Mouse (Mus musculus) kidney, adult 18-20 months (tissue): ENCODE data around the gene Btg2.

Experiments used
- DNase-seq: peaks from one replicate; pipeline ENCODE4 v3.0.0; 2021

The Btg2 gene

DNA sequence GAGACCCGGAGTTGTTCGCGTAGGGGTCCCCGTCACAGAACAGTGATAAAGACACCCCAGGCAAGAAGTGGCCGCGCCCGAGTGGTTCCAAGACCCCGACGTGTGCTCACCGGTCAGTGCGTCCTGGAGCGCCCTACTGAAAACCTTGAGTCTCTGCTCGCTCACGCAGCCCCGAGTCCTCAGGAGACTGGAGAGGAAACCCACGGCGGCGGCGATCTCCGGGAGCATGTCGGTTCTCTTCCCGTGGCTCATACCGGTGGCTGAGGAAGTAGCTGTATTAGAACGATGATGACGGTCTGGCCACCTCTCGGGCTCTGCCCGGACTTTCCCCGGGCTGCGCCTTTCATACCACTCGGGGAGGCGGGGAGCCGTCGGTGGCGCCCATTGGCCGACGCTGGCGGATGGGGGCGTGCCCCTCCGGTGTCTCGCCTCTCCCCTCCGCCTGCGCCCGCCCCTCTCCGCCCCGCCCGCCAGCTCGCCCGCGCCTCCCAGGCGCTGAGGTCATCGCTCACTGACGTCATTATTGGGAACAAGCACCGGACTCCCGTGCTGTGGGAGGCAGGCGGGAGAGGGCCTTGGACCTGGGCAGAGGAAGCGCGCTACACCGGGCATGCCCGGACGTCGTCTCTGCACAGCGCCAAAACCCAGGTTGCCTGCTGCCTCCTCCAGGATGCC is at the start of gene Btg2:
TSS of gene Btg2 (minus strand) at position 319 of the 675 bp plus-strand sequence.
- peak; percentile 98 for DNase-seq

- no peak for DNase-seq
Observed at GRCm38 (mm10) chr1:134122195-134122594, 43.3 kb upstream of the Btg2 start.

- DNase-seq = peak; percentile 85
Observed at GRCm38 (mm10) chr1:134120179-134120578, 41.3 kb upstream of the Btg2 start.

GRCm38 (mm10) chr1:134117110-134117509 is 38.2 kb upstream of the Btg2 start:
- no peak for DNase-seq

DNA sequence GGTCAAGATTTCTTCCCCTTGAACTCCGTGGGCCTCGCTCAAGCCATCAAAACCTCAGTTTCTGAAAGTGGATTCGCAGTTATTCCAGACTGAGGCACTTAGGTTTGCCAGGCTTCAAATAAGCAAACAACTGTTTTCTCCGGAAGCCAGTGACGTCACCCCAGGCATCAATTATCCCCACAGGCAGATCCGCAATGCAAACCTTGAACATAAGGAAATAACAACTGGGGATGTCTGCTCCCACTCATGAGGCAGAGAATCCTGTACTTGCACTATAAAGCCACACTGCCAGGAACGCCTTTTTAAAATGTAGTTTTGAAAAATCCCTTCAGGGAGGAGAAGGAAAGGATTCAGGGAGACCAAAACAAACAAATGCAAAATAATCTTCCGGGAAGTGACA is 36.5 kb upstream of the Btg2 start:
- DNase-seq = no peak

DNA sequence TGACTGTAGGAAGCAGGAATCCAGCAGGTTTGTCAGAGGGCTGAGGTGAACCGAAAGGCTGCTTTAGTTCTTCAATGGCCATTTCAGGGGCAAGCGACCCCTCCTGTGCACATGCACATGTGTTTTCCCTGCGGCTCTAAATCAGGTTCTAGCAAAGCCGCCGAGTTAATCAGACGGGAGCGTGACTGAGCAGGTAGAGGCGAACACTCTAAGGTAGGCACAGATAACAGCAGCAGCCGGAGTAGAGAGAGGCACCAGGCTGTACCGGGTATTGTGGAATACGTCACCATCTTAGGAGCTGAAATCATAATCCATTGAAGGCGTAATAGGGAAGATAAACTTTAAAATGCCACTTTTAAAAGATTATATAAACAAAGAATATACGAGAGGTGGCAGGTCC is 35.8 kb upstream of the Btg2 start:
- DNase-seq = no peak

GRCm38 (mm10) chr1:134114018-134114417 is 35.1 kb upstream of the Btg2 start:
- DNase-seq = no peak

GRCm38 (mm10) chr1:134113560-134113959 is 34.6 kb upstream of the Btg2 start:
- no peak for DNase-seq

DNA sequence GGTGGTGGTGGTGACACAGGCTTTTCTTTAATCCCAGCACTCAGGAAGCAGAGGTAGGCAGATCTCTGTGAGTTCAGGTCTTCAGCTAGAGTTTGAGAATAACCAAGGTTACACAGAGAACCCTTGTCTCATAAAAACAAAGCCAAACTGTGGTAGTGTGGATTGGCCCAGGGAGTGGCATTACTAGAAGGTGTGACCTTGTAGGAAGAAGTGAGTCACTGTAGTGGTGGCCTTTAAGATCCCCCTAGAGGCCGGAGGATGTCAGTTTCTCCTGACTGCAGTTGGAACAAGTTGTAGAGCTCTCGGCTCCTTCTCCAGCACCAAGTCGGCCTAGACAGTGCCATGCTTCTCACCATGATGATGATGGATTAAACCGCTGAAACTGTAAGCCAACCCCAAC is 32.1 kb upstream of the Btg2 start, which contains the start of gene Chit1:
TSS of gene Chit1 (plus strand) at position 264 of the 400 bp plus-strand sequence.
- DNase-seq = no peak

- no peak for DNase-seq
Observed at GRCm38 (mm10) chr1:134110449-134110848, 31.5 kb upstream of the Btg2 start.

DNA sequence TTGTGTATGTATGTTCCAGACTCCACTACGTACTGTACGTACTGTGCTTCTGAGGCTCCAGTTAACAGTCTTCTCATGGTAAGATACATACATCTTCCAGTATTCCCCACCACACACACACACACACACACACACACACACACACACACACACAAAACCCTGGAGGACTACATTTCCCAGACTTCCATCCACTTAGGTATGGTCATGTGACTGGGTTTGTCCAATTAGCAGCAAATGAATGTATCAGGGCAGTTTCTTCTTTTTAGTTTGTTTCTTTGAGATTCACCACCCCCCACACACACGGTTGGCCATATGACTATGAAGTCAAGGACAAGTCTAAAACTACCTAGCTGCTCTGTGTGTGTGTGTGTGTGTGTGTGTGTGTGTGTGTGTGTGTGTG is 31.1 kb upstream of the Btg2 start:
- no peak for DNase-seq

- no peak for DNase-seq
Observed at GRCm38 (mm10) chr1:134107777-134108176, 28.9 kb upstream of the Btg2 start.

GRCm38 (mm10) chr1:134106719-134107118 is 27.8 kb upstream of the Btg2 start:
- DNase-seq = peak; percentile 77

DNA sequence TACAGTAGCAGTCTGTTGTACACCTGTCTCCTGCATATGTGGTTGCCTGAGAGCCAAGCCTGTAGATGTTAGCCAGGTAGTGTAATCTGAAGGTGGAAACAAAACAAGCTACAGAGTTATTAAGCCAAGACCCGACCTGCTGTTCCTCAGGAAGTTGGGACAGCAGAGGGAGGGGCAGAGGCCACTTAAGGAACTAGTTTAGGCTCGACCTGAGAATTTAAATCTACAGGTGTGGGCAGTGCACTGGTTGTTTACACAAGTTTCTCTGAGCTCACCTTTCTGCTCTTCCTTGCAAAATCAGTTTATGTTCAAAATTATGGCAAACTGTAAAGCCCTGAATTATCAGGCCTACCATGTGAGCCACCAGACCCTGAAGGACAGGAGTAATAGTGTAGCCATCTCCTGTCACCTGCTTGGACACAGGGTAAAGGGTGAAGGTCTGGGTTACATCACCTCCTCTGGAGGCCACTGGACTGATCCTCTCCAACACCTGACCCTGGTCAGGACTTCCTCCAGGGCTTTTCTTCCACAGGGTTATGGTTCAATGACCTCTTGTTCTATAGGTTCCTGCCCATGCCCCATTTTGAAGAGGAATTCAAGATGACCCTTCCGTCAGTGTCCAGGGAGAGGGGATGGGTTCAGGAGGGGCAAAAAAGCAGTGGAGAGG is 27.0 kb upstream of the Btg2 start:
- DNase-seq = no peak

DNA sequence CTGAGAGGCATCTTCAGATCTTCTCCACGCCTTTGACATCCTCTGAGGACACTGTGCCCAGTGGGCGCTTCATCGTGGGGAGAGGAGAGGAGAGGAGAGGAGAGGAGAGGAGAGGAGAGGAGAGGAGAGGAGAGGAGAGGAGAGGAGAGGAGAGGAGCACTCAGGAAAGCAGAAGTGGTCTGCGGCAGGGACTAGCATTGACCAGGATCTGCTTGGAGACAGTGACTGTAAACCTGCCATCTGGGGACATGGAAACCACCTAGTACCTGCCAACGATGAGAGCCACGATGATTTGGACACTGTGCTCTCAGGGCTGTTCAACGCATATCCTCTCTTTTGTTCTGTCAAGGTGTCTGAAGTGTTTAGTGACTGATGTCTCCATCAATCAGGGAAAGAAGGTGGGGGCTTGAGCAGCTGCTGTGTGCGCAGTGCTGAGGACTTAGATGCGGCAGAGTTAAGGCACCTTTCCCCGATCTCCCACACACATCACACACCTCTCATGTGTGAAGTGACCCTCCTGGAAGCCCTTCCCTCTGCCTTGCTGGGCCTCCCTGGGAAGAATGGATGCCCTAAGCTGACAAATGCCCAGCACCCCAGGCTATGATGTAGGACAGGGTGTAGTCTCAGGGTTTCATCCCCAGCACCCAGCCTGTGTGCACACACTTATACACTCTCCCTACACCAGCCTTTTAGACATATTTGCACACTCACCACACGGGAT is 26.3 kb upstream of the Btg2 start:
- DNase-seq = no peak

DNA sequence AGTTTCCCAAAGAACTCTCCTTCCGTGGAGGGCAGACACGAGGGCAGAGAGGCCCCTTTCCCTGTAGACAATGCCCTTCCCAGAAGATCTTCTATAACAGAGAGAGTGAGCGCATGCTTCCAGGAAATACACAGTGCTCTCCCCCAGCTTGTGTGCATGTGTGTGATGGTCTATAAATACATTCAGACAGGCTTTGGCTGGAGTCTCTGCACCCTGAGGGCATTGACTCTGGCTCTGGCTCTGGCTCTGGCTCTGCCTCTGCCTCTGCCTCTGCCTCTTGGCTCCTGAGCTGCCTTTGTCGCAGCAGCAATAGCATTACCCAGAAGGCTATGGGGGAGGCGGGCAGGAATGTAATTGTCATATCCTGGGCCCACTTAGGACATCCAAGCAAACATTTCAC is 24.9 kb upstream of the Btg2 start:
- no peak for DNase-seq

GRCm38 (mm10) chr1:134101593-134101992 is 22.7 kb upstream of the Btg2 start:
- DNase-seq = no peak

- no peak for DNase-seq
Observed at GRCm38 (mm10) chr1:134100928-134101327, 22.0 kb upstream of the Btg2 start.

DNA sequence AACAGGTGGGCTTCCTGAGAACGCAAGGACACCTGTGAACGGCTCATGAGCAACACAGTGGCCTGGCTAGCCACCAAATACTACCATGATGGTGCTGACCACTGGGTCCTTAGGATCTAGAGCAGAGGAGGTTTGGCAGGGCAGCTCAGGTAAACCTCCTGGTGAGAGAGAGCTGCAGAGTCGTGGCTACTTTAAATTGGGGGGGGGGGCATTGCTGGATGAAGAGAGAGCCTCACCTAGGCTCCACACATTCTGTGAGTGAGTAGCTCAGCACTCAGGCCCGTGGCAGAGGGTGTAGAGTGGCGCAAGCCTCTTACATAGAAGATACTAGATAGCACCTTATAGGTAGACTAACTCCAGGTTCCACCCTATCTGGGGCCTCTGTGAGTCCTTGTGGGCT is 21.5 kb upstream of the Btg2 start:
- no peak for DNase-seq

GRCm38 (mm10) chr1:134099516-134100235 is 20.8 kb upstream of the Btg2 start:
- DNase-seq = peak; percentile 58

GRCm38 (mm10) chr1:134098726-134099515 is 20.0 kb upstream of the Btg2 start:
- peak; percentile 84 for DNase-seq

DNA sequence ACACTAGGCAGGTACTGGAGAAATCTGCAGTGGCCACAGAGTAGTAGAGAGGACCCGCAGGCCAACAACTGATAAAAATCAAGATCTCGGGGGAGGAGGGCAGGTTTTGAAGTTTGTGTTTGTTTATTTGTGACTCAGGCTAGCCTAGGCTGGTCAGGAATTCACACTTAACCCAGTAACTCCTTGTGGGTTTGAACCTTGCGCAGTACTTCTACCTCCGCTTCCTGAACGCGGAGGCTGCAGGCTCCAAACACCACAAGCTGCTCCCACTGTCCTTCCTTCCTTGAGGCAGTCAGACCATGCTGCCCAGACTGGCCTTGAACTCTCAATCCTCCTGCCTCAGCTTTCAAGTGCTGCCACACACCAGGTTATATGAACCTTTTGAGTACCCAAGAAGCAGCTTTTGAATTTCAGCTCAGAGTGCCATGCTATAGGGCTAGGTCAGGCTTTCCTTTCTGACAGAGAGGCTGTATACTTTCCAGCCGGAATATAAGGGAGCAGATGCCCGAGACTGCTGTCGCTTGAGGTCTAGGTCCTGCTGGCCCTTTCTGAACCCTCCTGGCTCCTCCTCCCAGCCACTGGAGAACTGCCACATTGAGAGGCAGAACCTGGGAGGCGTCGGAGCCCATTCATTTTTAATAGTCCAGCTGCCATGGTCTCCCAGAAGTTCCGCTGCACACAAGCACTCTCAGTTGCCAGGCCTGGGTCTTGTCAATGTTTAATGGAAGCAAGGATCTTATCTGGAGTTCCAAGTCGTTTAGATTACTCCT is 19.2 kb upstream of the Btg2 start:
- peak; percentile 72 for DNase-seq
